In the genomic region with DNA sequence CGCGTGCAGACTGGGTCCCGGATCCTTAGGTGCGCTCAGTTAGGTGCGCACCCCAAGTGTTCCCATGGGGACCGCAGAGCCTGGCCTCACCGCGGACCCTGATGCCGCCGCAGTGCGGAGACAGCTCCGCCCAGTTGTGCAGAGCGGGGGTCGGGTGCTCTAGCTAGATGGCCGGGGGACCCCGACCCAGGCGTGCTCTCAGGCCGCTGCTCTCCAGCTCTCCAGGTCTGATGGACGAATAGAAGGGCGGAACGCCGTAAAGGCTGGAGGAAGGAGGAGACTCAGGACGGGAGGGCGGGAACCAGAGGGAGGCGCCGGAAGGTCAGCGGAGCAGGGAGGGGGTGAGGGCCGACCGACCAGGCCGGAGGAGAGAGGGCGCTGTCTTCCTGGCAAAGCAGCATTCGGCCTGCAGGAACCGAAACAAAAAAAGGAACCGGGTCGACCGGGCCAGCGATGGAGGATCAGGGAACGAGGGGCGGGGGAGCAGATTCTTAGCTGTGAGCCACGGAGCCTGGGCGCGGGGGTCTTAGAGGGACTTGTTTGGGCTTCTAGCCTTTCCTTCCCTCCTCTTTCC, we compare ENCODE assay signal across 8 mouse cellular contexts. TPM values are rescaled to one million over a fixed set of nuclear protein-coding genes. Genes with fewer than 3 reads are reported as not detected.
A peak's percentile ranks its signal among the peaks of the same experiment; 100 is the strongest.
DNase-seq lines count a peak whose midpoint lies in the region; ATAC-seq lines count a peak whose summit lies in the region.

Gene Six1 (minus strand): TSS at position 220 of the 574 bp plus-strand sequence.

- H3K27me3 ChIP-seq in embryonic facial prominence, embryonic 15.5 days, result peaks cover 60% of the 10 kb centered on the region
- peaks cover 59% of the 10 kb centered on the region for H3K27me3 ChIP-seq in heart, embryonic 16.5 days (ENCODE audit: control insufficient read depth, insufficient read depth, low read length)

- peak within 1 kb of the TSS; percentile 24 for H3K9ac ChIP-seq in embryonic facial prominence, embryonic 15.5 days
- peak within 1 kb of the TSS; percentile 80 for H3K9ac ChIP-seq in heart, embryonic 16.5 days (ENCODE audit: low read length)

- H3K4me3 ChIP-seq in embryonic facial prominence, embryonic 15.5 days (replicated peaks), result peak within 1 kb of the TSS; percentile 59
- peak within 1 kb of the TSS; percentile 82 for H3K4me3 ChIP-seq in heart, embryonic 16.5 days (ENCODE audit: low read length)

- peak; percentile 91 for ATAC-seq in embryonic facial prominence, embryonic 15.5 days (ENCODE audit: insufficient number of reproducible peaks, low FRiP score, low TSS enrichment, low read depth)
- ATAC-seq in heart, embryonic 16.5 days (replicated peaks; ENCODE audit: extremely low read depth, insufficient read depth, low FRiP score), result peak; percentile 91

- H3K27ac ChIP-seq in embryonic facial prominence, embryonic 15.5 days (replicated peaks), result peak within 1 kb of the TSS; percentile 85
- peak within 1 kb of the TSS; percentile 14; the same call in 1 of the 2 replicates for H3K27ac ChIP-seq in heart, embryonic 16.5 days (ENCODE audit: low read length)

- DNase-seq in CD4-positive, CD25-positive, alpha-beta regulatory T cell, adult 2 months (ENCODE audit: low read depth, low spot score), result peak; percentile 34
- DNase-seq in NIH3T3 (ENCODE audit: low read depth), result peak; percentile 94
- peak; percentile 87 for DNase-seq in kidney, postnatal 10 days
- DNase-seq in lung, postnatal 4 days, result peak; percentile 88
- peak; percentile 90 for DNase-seq in retina, postnatal 1 day
- DNase-seq in right cerebral cortex, adult 18-20 months, result no peak

- no peaks in the 10 kb centered on the region for H3K9me3 ChIP-seq in embryonic facial prominence, embryonic 15.5 days (replicated peaks)
- no peaks in the 10 kb centered on the region for H3K9me3 ChIP-seq in heart, embryonic 16.5 days (replicated peaks; ENCODE audit: control insufficient read depth, low read length)

- H3K36me3 ChIP-seq in embryonic facial prominence, embryonic 15.5 days, result no peaks in the 10 kb centered on the region
- H3K36me3 ChIP-seq in heart, embryonic 16.5 days (ENCODE audit: control insufficient read depth, insufficient read depth), result no peaks in the 10 kb centered on the region

- WGBS in embryonic facial prominence, embryonic 15.5 days, result under 1% methylated on average over 42 of the region's 42 CpGs
- WGBS in heart, embryonic 16.5 days, result under 1% methylated on average over 42 of the region's 42 CpGs

- H3K4me2 ChIP-seq in embryonic facial prominence, embryonic 15.5 days (replicated peaks), result peak within 1 kb of the TSS; percentile 86
- peak within 1 kb of the TSS; percentile 98 for H3K4me2 ChIP-seq in heart, embryonic 16.5 days (ENCODE audit: low read depth, low read length)

- peaks cover 49% of the 10 kb centered on the region for H3K4me1 ChIP-seq in embryonic facial prominence, embryonic 15.5 days
- H3K4me1 ChIP-seq in heart, embryonic 16.5 days (ENCODE audit: control insufficient read depth, insufficient read depth, low read length), result peaks cover 14% of the 10 kb centered on the region

RNA-seq across cellular contexts. Expression of gene Six1, which starts in this region (rescaled TPM):
- polyA plus RNA-seq in embryonic facial prominence, embryonic 15.5 days (2015; fragmentation: Nextera tagmentation; extraction: Ambion mirVana), result 40.0 and 48.3 TPM in 2 replicates
- 2.1 and 4.5 TPM in 2 replicates for polyA plus RNA-seq in heart, embryonic 16.5 days (2015; fragmentation: Nextera tagmentation; extraction: Ambion mirVana)
